Mouse (Mus musculus): ENCODE measurements around the gene Slc4a7. TPM values are rescaled to one million over a fixed set of nuclear protein-coding genes. Genes with fewer than 3 reads are reported as not detected.

The Slc4a7 gene
- polyA plus RNA-seq, 1 experiment from 2014 or later = 25.2 TPM

GRCm38 (mm10) chr14:14707061-14707460 is 5.0 kb downstream of the Slc4a7 start:
- ATAC-seq (ENCODE audit: low FRiP score) = no peak
- Histone ChIP-seq H3K4me2 (no peak overlapping the region), H3K27ac (replicated peaks) (no peak overlapping the region), H3K4me3 (replicated peaks) (no peak overlapping the region), H3K27me3 (replicated peaks) (no peaks in the 10 kb centered on the region), H3K9ac (replicated peaks) (no peak overlapping the region), H3K36me3 (peaks cover 7% of the 10 kb centered on the region; the same call in 1 of the 2 replicates), H3K9me3 (replicated peaks) (no peaks in the 10 kb centered on the region), H3K4me1 (peaks cover 22% of the 10 kb centered on the region)
- 38% methylated on average over 1 of the region's 1 CpGs for WGBS

GRCm38 (mm10) chr14:14709021-14709420 is 6.9 kb downstream of the Slc4a7 start:
- 92% methylated on average over 1 of the region's 1 CpGs for WGBS
- Histone ChIP-seq H3K4me3 (replicated peaks) (no peak overlapping the region), H3K9ac (replicated peaks) (no peak overlapping the region), H3K27me3 (replicated peaks) (no peaks in the 10 kb centered on the region), H3K9me3 (replicated peaks) (no peaks in the 10 kb centered on the region), H3K27ac (replicated peaks) (no peak overlapping the region), H3K4me2 (no peak overlapping the region), H3K4me1 (peaks cover 18% of the 10 kb centered on the region), H3K36me3 (peaks cover 7% of the 10 kb centered on the region; the same call in 1 of the 2 replicates)
- ATAC-seq (ENCODE audit: low FRiP score) = no peak

- peaks cover 7% of the 10 kb centered on the region; the same call in 1 of the 2 replicates for H3K36me3 ChIP-seq
- H3K4me2 ChIP-seq = no peak overlapping the region
- H3K9ac ChIP-seq (replicated peaks) = no peak overlapping the region
- ATAC-seq (ENCODE audit: low FRiP score) = no peak
- H3K9me3 ChIP-seq (replicated peaks) = no peaks in the 10 kb centered on the region
- H3K27ac ChIP-seq (replicated peaks) = no peak overlapping the region
- H3K4me1 ChIP-seq = no peaks in the 10 kb centered on the region
- H3K27me3 ChIP-seq (replicated peaks) = no peaks in the 10 kb centered on the region
- no peak overlapping the region for H3K4me3 ChIP-seq (replicated peaks)
These were observed 12.1 kb downstream of the Slc4a7 start for GRCm38 (mm10) chr14:14714130-14714529.

DNA sequence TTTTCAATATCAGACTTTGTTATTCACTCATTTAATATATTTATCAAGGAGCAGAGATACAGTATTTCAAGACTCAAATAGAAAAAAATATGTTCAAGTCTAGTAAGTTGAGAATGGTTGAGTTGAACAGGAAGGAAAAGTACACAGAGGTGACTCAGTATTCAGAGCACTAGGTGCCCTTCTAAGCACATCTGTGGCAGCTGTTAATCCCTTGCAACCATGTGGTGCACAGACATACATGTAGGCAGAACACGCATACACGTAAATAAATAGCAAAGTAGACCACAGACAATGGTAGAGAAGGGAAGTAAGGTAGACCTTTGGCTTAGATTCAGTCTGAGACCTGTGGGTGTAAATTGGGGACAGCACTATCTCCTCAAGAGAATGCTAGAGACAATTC is 13.7 kb downstream of the Slc4a7 start:
- Histone ChIP-seq H3K9ac (replicated peaks) (no peak overlapping the region), H3K9me3 (replicated peaks) (no peaks in the 10 kb centered on the region), H3K36me3 (peaks cover 3% of the 10 kb centered on the region; the same call in 1 of the 2 replicates), H3K27me3 (replicated peaks) (no peaks in the 10 kb centered on the region), H3K4me2 (no peak overlapping the region), H3K27ac (replicated peaks) (no peak overlapping the region), H3K4me3 (replicated peaks) (no peak overlapping the region), H3K4me1 (no peaks in the 10 kb centered on the region)
- ATAC-seq (ENCODE audit: low FRiP score) = no peak
- WGBS = 92% methylated on average over 2 of the region's 2 CpGs

DNA sequence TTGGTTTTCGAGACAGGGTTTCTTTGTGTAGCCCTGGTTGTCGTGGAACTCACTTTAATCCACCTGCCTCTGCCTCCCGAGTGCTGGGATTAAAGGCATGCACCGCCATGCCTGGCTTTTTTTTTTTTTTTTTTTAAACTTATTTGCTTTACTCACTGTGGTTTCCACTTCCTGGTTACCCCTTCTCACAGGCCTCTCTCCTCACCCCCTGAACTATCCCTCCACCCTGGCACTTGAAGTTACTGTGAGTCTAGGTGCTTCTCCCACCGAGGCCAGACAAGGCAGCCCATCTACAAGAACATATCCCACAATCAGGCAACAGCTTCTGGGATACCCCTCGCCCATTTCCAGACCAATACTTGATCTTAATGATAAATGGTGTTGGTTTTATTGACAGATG is 14.8 kb downstream of the Slc4a7 start:
- Histone ChIP-seq H3K4me1 (no peaks in the 10 kb centered on the region), H3K27me3 (replicated peaks) (no peaks in the 10 kb centered on the region), H3K36me3 (no peaks in the 10 kb centered on the region), H3K4me2 (no peak overlapping the region), H3K9ac (replicated peaks) (no peak overlapping the region), H3K4me3 (replicated peaks) (no peak overlapping the region), H3K9me3 (replicated peaks) (no peaks in the 10 kb centered on the region), H3K27ac (replicated peaks) (no peak overlapping the region)
- 89% methylated on average over 6 of the region's 6 CpGs for WGBS
- no peak for ATAC-seq (ENCODE audit: low FRiP score)

DNA sequence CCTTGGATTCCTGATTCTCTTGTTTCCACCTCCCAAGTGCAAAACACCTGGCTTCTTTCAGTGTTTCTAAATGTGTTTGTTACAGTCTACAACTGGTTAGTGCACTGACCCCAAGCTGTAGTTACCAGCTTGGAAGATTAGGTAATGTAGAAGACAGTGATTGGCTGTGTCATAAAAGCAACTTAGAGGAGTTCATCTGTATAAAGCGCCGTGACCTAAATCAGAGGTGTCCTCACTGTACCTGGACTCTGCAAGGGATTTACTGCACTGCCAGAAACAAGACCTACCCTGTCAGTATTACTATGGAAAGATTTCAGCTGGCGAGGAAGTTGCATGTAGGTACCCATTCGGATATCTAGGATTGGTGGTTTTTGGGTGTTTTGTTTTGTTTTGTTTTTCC is 16.5 kb downstream of the Slc4a7 start:
- Histone ChIP-seq H3K36me3 (no peaks in the 10 kb centered on the region), H3K9ac (replicated peaks) (no peak overlapping the region), H3K4me2 (no peak overlapping the region), H3K27me3 (replicated peaks) (no peaks in the 10 kb centered on the region), H3K4me1 (no peaks in the 10 kb centered on the region), H3K9me3 (replicated peaks) (no peaks in the 10 kb centered on the region), H3K4me3 (replicated peaks) (no peak overlapping the region), H3K27ac (replicated peaks) (no peak overlapping the region)
- WGBS = 94% methylated on average over 4 of the region's 4 CpGs
- ATAC-seq (ENCODE audit: low FRiP score) = no peak

DNA sequence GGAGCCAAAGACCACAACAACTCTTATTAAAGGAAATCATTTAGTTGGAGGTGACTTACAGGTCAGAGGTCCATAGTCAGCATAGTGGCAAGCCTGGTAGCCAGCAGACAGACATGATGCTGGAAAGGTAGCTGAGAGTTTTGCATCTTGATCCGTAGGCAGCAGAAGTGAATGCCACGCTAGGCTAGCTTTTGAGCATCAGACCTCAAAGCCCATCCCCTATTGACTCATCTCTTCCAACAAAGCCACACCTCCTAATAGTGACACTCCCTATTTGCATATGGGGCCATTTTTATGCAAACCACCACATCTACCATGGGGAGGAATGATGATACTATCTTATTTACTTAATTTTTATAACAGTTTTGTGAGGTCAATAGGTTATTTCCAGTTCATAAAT is 79.1 kb downstream of the Slc4a7 start:
- no peak overlapping the region for H3K9ac ChIP-seq (replicated peaks)
- 87% methylated on average over 2 of the region's 2 CpGs for WGBS
- ATAC-seq (ENCODE audit: low FRiP score) = no peak
- no peaks in the 10 kb centered on the region for H3K9me3 ChIP-seq (replicated peaks)
- H3K27me3 ChIP-seq (replicated peaks) = no peaks in the 10 kb centered on the region
- H3K4me1 ChIP-seq = no peaks in the 10 kb centered on the region
- H3K4me3 ChIP-seq (replicated peaks) = no peak overlapping the region
- H3K4me2 ChIP-seq = no peak overlapping the region
- peaks cover 35% of the 10 kb centered on the region for H3K36me3 ChIP-seq
- H3K27ac ChIP-seq (replicated peaks) = no peak overlapping the region

DNA sequence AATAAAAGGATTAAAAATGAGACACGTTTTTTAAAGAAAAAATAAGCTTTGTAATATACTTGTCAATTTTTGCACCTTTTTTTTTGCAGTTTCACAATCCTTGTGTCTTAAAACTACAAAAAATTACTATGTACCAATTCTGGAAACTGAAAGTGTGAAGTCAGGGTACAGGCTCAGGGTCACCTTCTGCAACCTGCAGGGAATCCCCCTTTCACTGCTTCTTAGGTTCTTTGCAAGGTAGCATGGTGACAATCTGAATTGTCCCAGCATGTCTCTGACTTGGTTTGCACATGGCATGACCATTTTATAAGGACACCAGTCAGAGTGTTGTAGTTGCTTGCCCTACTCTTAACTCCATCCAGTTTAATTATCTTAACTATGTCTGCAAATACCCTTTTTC is 82.1 kb downstream of the Slc4a7 start:
- H3K4me1 ChIP-seq = no peaks in the 10 kb centered on the region
- H3K4me2 ChIP-seq = no peak overlapping the region
- H3K27me3 ChIP-seq (replicated peaks) = no peaks in the 10 kb centered on the region
- H3K9ac ChIP-seq (replicated peaks) = no peak overlapping the region
- WGBS = 97% methylated on average over 1 of the region's 1 CpGs
- ATAC-seq (ENCODE audit: low FRiP score) = no peak
- H3K4me3 ChIP-seq (replicated peaks) = no peak overlapping the region
- no peaks in the 10 kb centered on the region for H3K9me3 ChIP-seq (replicated peaks)
- peaks cover 31% of the 10 kb centered on the region for H3K36me3 ChIP-seq
- no peak overlapping the region for H3K27ac ChIP-seq (replicated peaks)

- 100% methylated on average over 1 of the region's 1 CpGs for WGBS
- ATAC-seq (ENCODE audit: low FRiP score) = no peak
These were observed 84.9 kb downstream of the Slc4a7 start for GRCm38 (mm10) chr14:14786979-14787378.

DNA sequence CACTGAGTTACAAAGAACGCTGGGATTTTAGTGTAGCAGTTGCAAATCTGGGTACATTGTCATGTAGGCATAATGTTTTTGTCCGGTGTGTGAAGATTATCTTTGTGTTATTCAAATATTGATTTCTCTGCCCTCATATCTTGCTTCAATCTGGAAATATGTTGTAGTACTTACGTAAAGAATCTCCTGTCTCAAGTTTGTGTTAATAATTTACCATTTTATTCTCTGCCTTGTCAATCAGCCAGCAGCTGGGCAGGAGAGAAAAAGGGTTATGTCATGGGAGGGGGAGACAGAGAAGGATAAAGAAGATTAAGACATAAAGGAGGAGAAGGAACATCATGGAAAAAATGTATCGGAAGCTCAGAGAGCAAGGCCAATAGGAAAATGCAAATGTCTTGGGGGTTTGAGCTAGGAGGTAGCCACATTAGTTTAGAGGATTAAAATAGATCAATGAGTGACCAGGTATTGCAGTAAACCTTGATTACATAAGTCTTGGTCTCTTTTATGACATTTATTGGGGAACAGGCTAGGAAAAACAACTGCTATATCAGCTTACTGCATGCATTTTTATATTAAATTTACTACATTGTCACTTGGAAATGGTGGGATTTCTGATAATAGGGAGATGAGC is 87.9 kb downstream of the Slc4a7 start:
- H3K27me3 ChIP-seq (replicated peaks) = no peaks in the 10 kb centered on the region
- H3K27ac ChIP-seq (replicated peaks) = no peak overlapping the region
- no peaks in the 10 kb centered on the region for H3K4me1 ChIP-seq
- 95% methylated on average over 4 of the region's 4 CpGs for WGBS
- peaks cover 16% of the 10 kb centered on the region for H3K36me3 ChIP-seq
- H3K9ac ChIP-seq (replicated peaks) = no peak overlapping the region
- H3K4me3 ChIP-seq (replicated peaks) = no peak overlapping the region
- no peak for ATAC-seq (ENCODE audit: low FRiP score)
- no peak overlapping the region for H3K4me2 ChIP-seq
- no peaks in the 10 kb centered on the region for H3K9me3 ChIP-seq (replicated peaks)

More at GRCm38 (mm10) chr14:14786979-14787378, 84.9 kb downstream of the Slc4a7 start:
- Histone ChIP-seq H3K9me3 (replicated peaks) (no peaks in the 10 kb centered on the region), H3K9ac (replicated peaks) (no peak overlapping the region), H3K4me3 (replicated peaks) (no peak overlapping the region), H3K27me3 (replicated peaks) (no peaks in the 10 kb centered on the region), H3K4me2 (no peak overlapping the region), H3K27ac (replicated peaks) (no peak overlapping the region), H3K4me1 (no peaks in the 10 kb centered on the region), H3K36me3 (peaks cover 19% of the 10 kb centered on the region)

DNA sequence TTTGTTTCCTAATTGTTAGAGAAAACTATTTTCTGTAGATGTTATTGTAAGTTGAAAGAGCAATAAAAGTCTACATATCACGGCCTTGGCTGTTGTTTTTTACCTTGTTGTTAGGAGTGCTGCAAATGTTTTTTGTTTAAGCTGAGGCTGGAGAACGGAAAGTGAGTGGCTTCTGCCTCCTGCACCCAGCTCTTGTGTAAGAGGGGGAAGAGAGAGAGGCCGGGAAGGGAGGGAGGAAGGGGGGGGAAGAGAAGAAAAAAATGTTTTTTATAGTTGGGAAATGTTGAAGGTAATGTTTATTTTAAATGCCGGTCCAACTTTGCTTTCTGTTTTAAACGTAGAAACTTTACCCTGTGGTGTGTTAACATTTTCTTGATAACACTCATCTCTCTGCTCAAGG is 97.8 kb downstream of the Slc4a7 start:
- Histone ChIP-seq H3K9me3 (replicated peaks) (no peaks in the 10 kb centered on the region), H3K27me3 (replicated peaks) (no peaks in the 10 kb centered on the region), H3K27ac (replicated peaks) (no peak overlapping the region), H3K9ac (replicated peaks) (no peak overlapping the region), H3K4me2 (no peak overlapping the region), H3K36me3 (peaks cover 12% of the 10 kb centered on the region), H3K4me3 (replicated peaks) (no peak overlapping the region), H3K4me1 (no peaks in the 10 kb centered on the region)
- 84% methylated on average over 5 of the region's 5 CpGs for WGBS
- no peak for ATAC-seq (ENCODE audit: low FRiP score)

DNA sequence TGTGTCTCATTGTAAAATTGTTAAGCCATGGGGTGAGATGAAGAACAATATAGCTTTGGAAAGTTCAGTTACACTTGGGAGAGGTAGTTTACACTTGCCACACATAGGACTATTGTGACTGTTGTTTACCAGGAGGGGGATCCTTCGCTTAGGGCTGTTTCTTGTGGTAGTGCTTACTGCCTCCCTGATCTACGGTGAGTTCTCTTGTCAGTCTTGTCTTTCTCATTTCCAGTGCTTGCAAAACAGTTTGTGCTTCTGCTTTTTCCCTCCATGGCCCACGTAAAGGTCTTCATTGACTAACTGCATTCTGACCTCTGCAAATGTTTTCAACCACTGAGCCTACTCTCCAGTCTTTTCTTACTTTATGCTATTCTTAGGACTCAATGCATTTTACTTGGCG is 98.3 kb downstream of the Slc4a7 start:
- Histone ChIP-seq H3K27me3 (replicated peaks) (no peaks in the 10 kb centered on the region), H3K9me3 (replicated peaks) (no peaks in the 10 kb centered on the region), H3K4me3 (replicated peaks) (no peak overlapping the region), H3K4me2 (no peak overlapping the region), H3K9ac (replicated peaks) (no peak overlapping the region), H3K27ac (replicated peaks) (no peak overlapping the region), H3K4me1 (no peaks in the 10 kb centered on the region), H3K36me3 (peaks cover 12% of the 10 kb centered on the region)
- 93% methylated on average over 4 of the region's 4 CpGs for WGBS
- ATAC-seq (ENCODE audit: low FRiP score) = no peak
